Comparison of ENCODE assay signal across 21 mouse cellular contexts in the genomic region with DNA sequence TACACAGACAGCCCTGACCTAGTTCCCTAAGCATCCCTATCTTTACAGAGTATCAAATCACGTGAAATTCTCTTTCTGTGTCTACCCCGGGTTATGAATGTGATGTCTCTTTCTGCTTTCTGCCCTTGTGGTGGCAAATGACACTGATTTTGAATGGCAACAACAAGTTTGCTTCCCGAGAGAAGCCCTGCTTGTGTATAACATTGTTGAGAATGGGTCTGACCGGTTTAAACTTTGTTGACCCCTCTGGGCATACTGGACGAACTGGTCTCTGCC.
DNase-seq lines count a peak whose midpoint lies in the region; ATAC-seq and TF ChIP-seq lines count a peak whose summit lies in the region.
"Had no signal": no experiment of that assay in that cellular context is flagged by ENCODE, and none has a peak within 500 bp of the region (broad histone marks: within the 10 kb centered on the region; RNA-seq: fewer than 3 reads in every experiment).

No protein-coding gene starts in this region.

- peaks cover 9% of the 10 kb centered on the region for H3K4me1 ChIP-seq in hindbrain, embryonic 10.5 days (replicated peaks)
- no peaks in the 10 kb centered on the region for H3K4me1 ChIP-seq in hindbrain, embryonic 11.5 days (replicated peaks; ENCODE audit: control insufficient read depth, insufficient read depth, low read length)
- peaks cover 11% of the 10 kb centered on the region; the same call in 1 of the 2 replicates for H3K4me1 ChIP-seq in midbrain, embryonic 12.5 days
- H3K4me1 ChIP-seq in midbrain, embryonic 16.5 days (ENCODE audit: control insufficient read depth, insufficient read depth, low read length), result no peaks in the 10 kb centered on the region
- H3K4me1 ChIP-seq in bone marrow macrophage, adult 2 months (ENCODE audit: control insufficient read depth, insufficient read depth, low read length), result peaks cover 21% of the 10 kb centered on the region
- H3K4me1 ChIP-seq: embryonic facial prominence, embryonic 15.5 days; forebrain, embryonic 15.5 days; heart, embryonic 15.5 days; hindbrain, embryonic 15.5 days had no signal

- intact Hi-C loops in gastrocnemius, postnatal 14 days (cut with DNase I; ENCODE audit: low total_unique reads), result no loop called here

- H3K9ac ChIP-seq in hindbrain, embryonic 11.5 days (ENCODE audit: low read depth, low read length), result no peak overlapping the region
- no peak overlapping the region for H3K9ac ChIP-seq in midbrain, embryonic 12.5 days (replicated peaks)
- H3K9ac ChIP-seq in midbrain, embryonic 16.5 days (ENCODE audit: low read depth, low read length), result no peak overlapping the region
- H3K9ac ChIP-seq: embryonic facial prominence, embryonic 15.5 days; forebrain, embryonic 15.5 days; heart, embryonic 15.5 days; hindbrain, embryonic 15.5 days had no signal

- WGBS in hindbrain, embryonic 10.5 days, result 71% methylated on average over 5 of the region's 5 CpGs
- WGBS in hindbrain, embryonic 11.5 days, result 69% methylated on average over 5 of the region's 5 CpGs
- WGBS in midbrain, embryonic 12.5 days, result 49% methylated on average over 5 of the region's 5 CpGs
- WGBS in midbrain, embryonic 16.5 days, result 43% methylated on average over 5 of the region's 5 CpGs

- no peaks in the 10 kb centered on the region for H3K36me3 ChIP-seq in hindbrain, embryonic 10.5 days
- no peaks in the 10 kb centered on the region for H3K36me3 ChIP-seq in hindbrain, embryonic 11.5 days (ENCODE audit: control insufficient read depth, insufficient read depth, low read length)
- no peaks in the 10 kb centered on the region for H3K36me3 ChIP-seq in midbrain, embryonic 12.5 days
- no peaks in the 10 kb centered on the region for H3K36me3 ChIP-seq in midbrain, embryonic 16.5 days (ENCODE audit: control insufficient read depth, insufficient read depth, low read length)
- H3K36me3 ChIP-seq: embryonic facial prominence, embryonic 15.5 days; forebrain, embryonic 15.5 days; heart, embryonic 15.5 days; hindbrain, embryonic 15.5 days had no signal

- TF ChIP-seq CTCF in bone marrow macrophage, adult 2 months (IDR thresholded peaks at IDR 0.05; ENCODE audit: low read depth, low read length), result no peak

- no peak for DNase-seq in hindbrain, embryonic 10.5 days (ENCODE audit: low spot score)
- DNase-seq in hindbrain, embryonic 11.5 days (ENCODE audit: low spot score), result no peak
- peak; percentile 50 for DNase-seq in A20 (ENCODE audit: low read depth, low spot score)
- no peak for DNase-seq in gastrocnemius, postnatal 14 days
- DNase-seq: adrenal gland, adult 8-10 months; adrenal gland, postnatal 36 days; cerebellum, adult 11 months; cerebellum, adult 8-10 months; cerebellum, postnatal 14 days; gastrocnemius, postnatal 10 days; heart, adult 2 months; heart, postnatal 14 days had no signal

- peak overlapping the region; percentile 40; the same call in 1 of the 2 replicates for H3K27ac ChIP-seq in hindbrain, embryonic 10.5 days
- no peak overlapping the region for H3K27ac ChIP-seq in hindbrain, embryonic 11.5 days (ENCODE audit: low read depth, low read length)
- H3K27ac ChIP-seq in midbrain, embryonic 12.5 days (replicated peaks), result no peak overlapping the region
- no peak overlapping the region for H3K27ac ChIP-seq in midbrain, embryonic 16.5 days (ENCODE audit: low read length)
- H3K27ac ChIP-seq in bone marrow macrophage, adult 2 months (ENCODE audit: insufficient read depth, low read depth, low read length), result peak overlapping the region; percentile 91
- H3K27ac ChIP-seq: embryonic facial prominence, embryonic 15.5 days; forebrain, embryonic 15.5 days; heart, adult 2 months; heart, embryonic 15.5 days; hindbrain, embryonic 15.5 days had no signal

- no peak overlapping the region for H3K4me2 ChIP-seq in hindbrain, embryonic 11.5 days (replicated peaks; ENCODE audit: low read depth, low read length)
- peak overlapping the region; percentile 17 for H3K4me2 ChIP-seq in midbrain, embryonic 12.5 days (replicated peaks)
- no peak overlapping the region for H3K4me2 ChIP-seq in midbrain, embryonic 16.5 days (ENCODE audit: low read length)
- H3K4me2 ChIP-seq: embryonic facial prominence, embryonic 15.5 days; forebrain, embryonic 15.5 days; heart, embryonic 11.5 days; heart, embryonic 15.5 days; hindbrain, embryonic 15.5 days had no signal

- H3K4me3 ChIP-seq in hindbrain, embryonic 10.5 days, result no peak overlapping the region
- no peak overlapping the region for H3K4me3 ChIP-seq in hindbrain, embryonic 11.5 days (ENCODE audit: low read depth, low read length)
- H3K4me3 ChIP-seq in midbrain, embryonic 12.5 days, result no peak overlapping the region
- no peak overlapping the region for H3K4me3 ChIP-seq in midbrain, embryonic 16.5 days (ENCODE audit: low read depth, low read length)
- peak overlapping the region; percentile 27 for H3K4me3 ChIP-seq in bone marrow macrophage, adult 2 months (ENCODE audit: insufficient read depth, low read length)
- H3K4me3 ChIP-seq: embryonic facial prominence, embryonic 15.5 days; erythroblast, embryonic 14.5 days; forebrain, embryonic 15.5 days; heart, adult 2 months; heart, embryonic 15.5 days; hindbrain, embryonic 15.5 days had no signal

- no peak for ATAC-seq in hindbrain, embryonic 11.5 days (ENCODE audit: low FRiP score)
- ATAC-seq in midbrain, embryonic 12.5 days (ENCODE audit: low FRiP score, low read depth), result no peak
- no peak for ATAC-seq in midbrain, embryonic 16.5 days
- ATAC-seq: forebrain, embryonic 15.5 days had no signal

- H3K27me3 ChIP-seq in hindbrain, embryonic 10.5 days (ENCODE audit: insufficient read depth, poor library complexity, severe bottlenecking), result no peaks in the 10 kb centered on the region
- no peaks in the 10 kb centered on the region for H3K27me3 ChIP-seq in hindbrain, embryonic 11.5 days (ENCODE audit: control insufficient read depth, insufficient read depth, low read length)
- no peaks in the 10 kb centered on the region for H3K27me3 ChIP-seq in midbrain, embryonic 12.5 days
- H3K27me3 ChIP-seq in midbrain, embryonic 16.5 days (ENCODE audit: control insufficient read depth, insufficient read depth, low read depth, low read length), result no peaks in the 10 kb centered on the region
- H3K27me3 ChIP-seq: embryonic facial prominence, embryonic 15.5 days; forebrain, embryonic 15.5 days; heart, embryonic 15.5 days; hindbrain, embryonic 15.5 days had no signal

- no peaks in the 10 kb centered on the region for H3K9me3 ChIP-seq in hindbrain, embryonic 10.5 days
- no peaks in the 10 kb centered on the region for H3K9me3 ChIP-seq in hindbrain, embryonic 11.5 days (ENCODE audit: control insufficient read depth, low read length)
- H3K9me3 ChIP-seq in midbrain, embryonic 12.5 days, result no peaks in the 10 kb centered on the region
- H3K9me3 ChIP-seq in midbrain, embryonic 16.5 days (replicated peaks; ENCODE audit: control insufficient read depth, low read length, poor library complexity, severe bottlenecking), result no peaks in the 10 kb centered on the region
- H3K9me3 ChIP-seq: embryonic facial prominence, embryonic 15.5 days; forebrain, embryonic 15.5 days; heart, embryonic 15.5 days; hindbrain, embryonic 15.5 days had no signal

- TF ChIP-seq POLR2A in bone marrow macrophage, adult 2 months (IDR thresholded peaks at IDR 0.05; ENCODE audit: borderline replicate concordance, low read depth, low read length), result no peak

Comparison
In these comparisons a context has a peak if more than half of its experiments do, and no peak if none do; other contexts are left out.
1. H3K27ac ChIP-seq: peak in hindbrain, embryonic 10.5 days (single experiment) and bone marrow macrophage, adult 2 months (single experiment); none in hindbrain, embryonic 11.5 days (single experiment), midbrain, embryonic 12.5 days (single experiment) and midbrain, embryonic 16.5 days (single experiment).